Mouse (Mus musculus) erythroblast, adult 5-6 weeks (primary cell): ENCODE data around the gene Chaf1a. TPM values are rescaled to one million over a fixed set of nuclear protein-coding genes. Genes with fewer than 3 reads are reported as not detected.

Experiments used
- ATAC-seq: replicated peaks from 2 replicates; pipeline ENCODE4 v1.8.0; 2016; ENCODE audit warnings: moderate number of reproducible peaks, mild to moderate bottlenecking, moderate TSS enrichment, inconsistent platforms; ENCODE audit not compliant: poor library complexity, low FRiP score, severe bottlenecking
- total RNA-seq, 2 experiments: library from RNA; stranded (forward) in 1 of 2; stranded (reverse) in 1 of 2; fragments of 150-400 nt in 1 of 2; fragments of 200-764, 138-1000 nt in 1 of 2; gene quantifications; 2 replicates each; pipeline versions ENCODE4 v1.2.3 to v1.2.4; 2015 to 2017; ENCODE audit warnings: low replicate concordance in 2 of 2

Chaf1a gene
- total RNA-seq, 2 experiments from 2014 or later, result 6.1 to 18.5 TPM

GRCm38 (mm10) chr17:56109219-56110051 lies 69.2 kb downstream of the Chaf1a start, which contains the start of gene Plin4:
Gene Plin4 (minus strand): TSS chr17:56109803.
- ATAC-seq, result no peak

DNA sequence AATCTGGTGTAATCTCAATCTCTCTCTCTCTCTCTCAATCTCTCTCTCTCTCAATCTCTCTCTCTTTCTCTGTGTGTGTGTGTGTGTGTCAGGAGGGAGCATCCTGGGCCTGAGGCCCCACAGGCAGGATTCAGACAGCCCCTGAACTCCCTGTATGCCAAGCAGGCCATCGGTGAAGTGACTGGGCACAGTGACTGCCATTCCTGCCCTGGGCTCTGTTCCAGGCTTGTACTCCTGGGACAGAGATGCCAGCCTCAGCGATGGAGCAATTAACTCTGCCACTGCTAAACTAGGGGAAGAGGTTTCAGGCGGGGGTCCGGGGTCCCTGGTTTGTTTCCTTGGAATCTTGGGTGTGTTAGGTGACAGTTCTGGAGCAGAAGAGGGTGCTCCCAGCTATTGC lies 70.3 kb downstream of the Chaf1a start:
- no peak for ATAC-seq

- ATAC-seq, result no peak
Measured at GRCm38 (mm10) chr17:56111021-56111420, 70.8 kb downstream of the Chaf1a start.

- ATAC-seq, result peak; percentile 68
Measured at GRCm38 (mm10) chr17:56111864-56112263, 71.6 kb downstream of the Chaf1a start.

DNA sequence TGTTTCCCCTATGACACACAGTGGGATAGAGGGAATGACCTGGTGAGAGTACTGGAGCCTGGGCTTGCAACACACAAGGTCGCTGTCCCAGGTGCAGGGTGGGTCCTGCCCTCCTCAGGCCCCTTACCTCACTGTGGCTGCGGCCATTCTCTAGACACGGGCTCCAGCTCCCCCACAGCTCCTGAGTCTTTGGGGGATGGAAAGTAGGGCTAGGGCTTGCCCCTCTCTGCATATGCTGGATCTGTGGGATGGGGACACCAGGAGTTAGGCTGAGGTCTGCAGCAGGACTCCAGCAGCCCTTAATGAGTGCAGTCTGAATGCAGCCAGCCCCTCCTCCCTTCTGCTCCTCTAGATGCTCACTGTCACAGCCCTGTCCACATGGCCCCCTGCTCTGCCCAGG lies 72.5 kb downstream of the Chaf1a start:
- ATAC-seq, result no peak

DNA sequence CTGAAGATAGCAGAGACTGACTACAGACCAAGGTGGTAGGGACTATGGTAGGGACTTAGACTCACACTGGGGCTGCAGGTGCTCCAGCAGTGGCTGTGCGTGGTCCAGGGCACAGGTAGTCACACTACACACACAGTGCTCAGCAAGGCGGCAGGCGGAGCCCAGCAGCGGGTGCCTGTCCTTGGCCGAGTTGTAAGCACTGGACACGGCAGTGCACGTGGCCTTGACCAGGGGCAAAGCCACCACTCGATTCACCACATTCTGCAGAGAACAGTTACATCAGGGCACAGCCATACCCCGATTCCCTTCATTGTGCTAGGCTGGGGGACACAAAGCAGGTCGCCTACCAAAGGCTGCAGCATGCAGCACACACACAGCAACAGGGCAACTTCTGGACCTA lies 76.0 kb downstream of the Chaf1a start:
- ATAC-seq, result no peak

DNA sequence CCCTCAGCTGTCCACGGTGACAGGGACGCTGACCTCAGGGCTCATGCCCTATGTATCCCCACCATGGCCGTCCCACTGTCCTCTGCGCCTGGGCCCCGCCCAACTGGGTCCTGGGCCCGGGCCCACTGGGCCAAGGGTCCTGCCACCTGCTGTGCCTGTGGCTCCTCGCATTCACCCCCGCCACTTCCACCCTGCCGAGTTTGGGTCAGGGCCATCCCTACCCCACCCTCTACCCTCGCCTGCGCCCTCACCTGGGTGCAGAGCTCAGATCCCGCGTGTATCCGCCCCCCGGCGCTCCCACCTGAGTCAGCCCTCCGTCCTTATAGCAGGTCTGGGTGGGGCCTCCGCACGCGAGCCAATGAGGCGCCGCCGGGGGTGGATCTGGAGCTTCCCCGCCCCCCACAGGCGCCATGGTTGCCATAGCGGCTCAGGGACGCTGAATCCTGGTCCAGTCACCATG lies 77.0 kb downstream of the Chaf1a start, which contains the start of gene Plin5:
TSS of gene Plin5 (minus strand) at position 346 of the 460 bp plus-strand sequence.
- no peak for ATAC-seq

- ATAC-seq, result no peak
Measured at GRCm38 (mm10) chr17:56119431-56119830, 79.2 kb downstream of the Chaf1a start.

- ATAC-seq, result no peak
Measured at GRCm38 (mm10) chr17:56119981-56120880, 80.0 kb downstream of the Chaf1a start.

DNA sequence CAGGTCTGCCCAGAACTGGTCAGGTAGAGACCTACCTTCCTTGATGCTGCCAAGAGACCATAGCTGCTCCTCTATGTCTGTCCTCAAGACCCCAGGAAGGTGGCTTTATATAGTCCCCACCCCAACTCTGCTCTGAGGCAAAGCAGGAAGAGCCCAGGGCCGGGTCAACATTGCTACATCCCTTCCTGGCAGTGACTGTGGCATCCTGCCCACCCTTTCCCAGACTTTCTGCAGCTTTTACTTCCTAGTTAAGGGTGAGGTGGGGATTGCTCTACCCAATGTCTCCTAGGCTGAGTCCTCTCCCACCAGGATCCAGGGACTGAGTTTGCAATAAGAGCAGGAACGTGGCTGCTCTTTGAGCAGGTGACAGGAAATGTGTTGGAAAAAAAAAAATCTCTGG lies 81.6 kb downstream of the Chaf1a start, which contains the start of gene Lrg1:
TSS of gene Lrg1 (minus strand) at position 176 of the 400 bp plus-strand sequence.
- ATAC-seq, result no peak

Other genes starting within 250 kb of the Chaf1a start
- 4.6 TPM in 1 of 2 replicates, not detected in the other for gene Zfp119a, start 161.5 kb upstream of the Chaf1a start, total RNA-seq (2015; ENCODE audit: low replicate concordance)
- 1.1 TPM in 1 of 2 replicates, not detected in the other for gene Zfp119a, start 161.5 kb upstream of the Chaf1a start, total RNA-seq (2017; ENCODE audit: low replicate concordance)
- gene Zfp959, start 148.3 kb upstream of the Chaf1a start, total RNA-seq (2015; ENCODE audit: low replicate concordance), result 7.5 and 15.9 TPM in 2 replicates
- gene Zfp959, start 148.3 kb upstream of the Chaf1a start, total RNA-seq (2017; ENCODE audit: low replicate concordance), result 1.4 and 6.3 TPM in 2 replicates
- gene Zfp119b, start 90.9 kb upstream of the Chaf1a start, total RNA-seq (2015; ENCODE audit: low replicate concordance), result 2.9 TPM in 1 of 2 replicates, not detected in the other
- gene Zfp119b, start 90.9 kb upstream of the Chaf1a start, total RNA-seq (2017; ENCODE audit: low replicate concordance), result 2.6 and 5.0 TPM in 2 replicates
- 6.1 and 9.4 TPM in 2 replicates for gene Ebi3, start 87.8 kb upstream of the Chaf1a start, total RNA-seq (2015; ENCODE audit: low replicate concordance)
- gene Ebi3, start 87.8 kb upstream of the Chaf1a start, total RNA-seq (2017; ENCODE audit: low replicate concordance), result 4.9 and 5.4 TPM in 2 replicates
- 1.0 and 14.0 TPM in 2 replicates for gene Yju2, start 81.3 kb upstream of the Chaf1a start, total RNA-seq (2015; ENCODE audit: low replicate concordance)
- gene Yju2, start 81.3 kb upstream of the Chaf1a start, total RNA-seq (2017; ENCODE audit: low replicate concordance), result 5.7 and 10.5 TPM in 2 replicates
- gene Shd, start 70.0 kb upstream of the Chaf1a start, total RNA-seq (2015; ENCODE audit: low replicate concordance), result not detected in 2 replicates
- not detected in 2 replicates for gene Shd, start 70.0 kb upstream of the Chaf1a start, total RNA-seq (2017; ENCODE audit: low replicate concordance)
- gene Fsd1, start 53.9 kb upstream of the Chaf1a start, total RNA-seq (2015; ENCODE audit: low replicate concordance), result not detected in 2 replicates
- not detected in 2 replicates for gene Fsd1, start 53.9 kb upstream of the Chaf1a start, total RNA-seq (2017; ENCODE audit: low replicate concordance)
- gene Stap2, start 34.9 kb upstream of the Chaf1a start, total RNA-seq (2015; ENCODE audit: low replicate concordance), result not detected in 2 replicates
- 1.3 TPM in 1 of 2 replicates, not detected in the other for gene Stap2, start 34.9 kb upstream of the Chaf1a start, total RNA-seq (2017; ENCODE audit: low replicate concordance)
- gene Mpnd, start 34.7 kb upstream of the Chaf1a start, total RNA-seq (2015; ENCODE audit: low replicate concordance), result 3.3 and 5.4 TPM in 2 replicates
- 6.1 and 7.8 TPM in 2 replicates for gene Mpnd, start 34.7 kb upstream of the Chaf1a start, total RNA-seq (2017; ENCODE audit: low replicate concordance)
- 7.5 and 10.9 TPM in 2 replicates for gene Sh3gl1, start 3.8 kb upstream of the Chaf1a start, total RNA-seq (2015; ENCODE audit: low replicate concordance)
- gene Sh3gl1, start 3.8 kb upstream of the Chaf1a start, total RNA-seq (2017; ENCODE audit: low replicate concordance), result 10.0 and 11.4 TPM in 2 replicates
- 3.1 and 3.6 TPM in 2 replicates for gene Ubxn6, start 34.6 kb downstream of the Chaf1a start, total RNA-seq (2015; ENCODE audit: low replicate concordance)
- gene Ubxn6, start 34.6 kb downstream of the Chaf1a start, total RNA-seq (2017; ENCODE audit: low replicate concordance), result 5.3 and 15.2 TPM in 2 replicates
- 20.0 and 61.4 TPM in 2 replicates for gene Hdgfl2, start 39.2 kb downstream of the Chaf1a start, total RNA-seq (2015; ENCODE audit: low replicate concordance)
- gene Hdgfl2, start 39.2 kb downstream of the Chaf1a start, total RNA-seq (2017; ENCODE audit: low replicate concordance), result 46.6 and 75.3 TPM in 2 replicates
- gene Plin4, start 69.4 kb downstream of the Chaf1a start, total RNA-seq (2015; ENCODE audit: low replicate concordance), result not detected in 2 replicates
- gene Plin4, start 69.4 kb downstream of the Chaf1a start, total RNA-seq (2017; ENCODE audit: low replicate concordance), result not detected in 2 replicates
- 0.58 TPM in 1 of 2 replicates, not detected in the other for gene Plin5, start 77.2 kb downstream of the Chaf1a start, total RNA-seq (2015; ENCODE audit: low replicate concordance)
- gene Plin5, start 77.2 kb downstream of the Chaf1a start, total RNA-seq (2017; ENCODE audit: low replicate concordance), result 0.60 and 0.98 TPM in 2 replicates
- 6.7 and 9.4 TPM in 2 replicates for gene Lrg1, start 81.6 kb downstream of the Chaf1a start, total RNA-seq (2015; ENCODE audit: low replicate concordance)
- gene Lrg1, start 81.6 kb downstream of the Chaf1a start, total RNA-seq (2017; ENCODE audit: low replicate concordance), result 4.5 and 11.8 TPM in 2 replicates
- gene Sema6b, start 99.9 kb downstream of the Chaf1a start, total RNA-seq (2015; ENCODE audit: low replicate concordance), result 0.19 TPM in 1 of 2 replicates, not detected in the other
- gene Sema6b, start 99.9 kb downstream of the Chaf1a start, total RNA-seq (2017; ENCODE audit: low replicate concordance), result 0.56 and 1.4 TPM in 2 replicates
- 0.38 and 0.84 TPM in 2 replicates for gene Tnfaip8l1, start 122.0 kb downstream of the Chaf1a start, total RNA-seq (2015; ENCODE audit: low replicate concordance)
- 0.28 TPM in 1 of 2 replicates, not detected in the other for gene Tnfaip8l1, start 122.0 kb downstream of the Chaf1a start, total RNA-seq (2017; ENCODE audit: low replicate concordance)
- gene Mydgf, start 143.5 kb downstream of the Chaf1a start, total RNA-seq (2015; ENCODE audit: low replicate concordance), result 7.9 and 20.5 TPM in 2 replicates
- 12.0 and 14.9 TPM in 2 replicates for gene Mydgf, start 143.5 kb downstream of the Chaf1a start, total RNA-seq (2017; ENCODE audit: low replicate concordance)
- 9.8 and 11.5 TPM in 2 replicates for gene Dpp9, start 178.5 kb downstream of the Chaf1a start, total RNA-seq (2015; ENCODE audit: low replicate concordance)
- gene Dpp9, start 178.5 kb downstream of the Chaf1a start, total RNA-seq (2017; ENCODE audit: low replicate concordance), result 5.2 TPM in 2 replicates
- gene Fem1a, start 216.4 kb downstream of the Chaf1a start, total RNA-seq (2015; ENCODE audit: low replicate concordance), result 2.7 TPM in 2 replicates
- 4.9 and 5.3 TPM in 2 replicates for gene Fem1a, start 216.4 kb downstream of the Chaf1a start, total RNA-seq (2017; ENCODE audit: low replicate concordance)
- 2.5 and 5.0 TPM in 2 replicates for gene Ticam1, start 236.3 kb downstream of the Chaf1a start, total RNA-seq (2015; ENCODE audit: low replicate concordance)
- 1.3 and 2.8 TPM in 2 replicates for gene Ticam1, start 236.3 kb downstream of the Chaf1a start, total RNA-seq (2017; ENCODE audit: low replicate concordance)